Mouse (Mus musculus) megakaryocyte, embryonic 14.5 days (primary cell): Measurements from ENCODE around the gene Tcaf1.

Source experiments
- FLI1 ChIP-seq: IDR thresholded peaks from 2 replicates; pipeline ENCODE4 v1.6.1; 2012; ENCODE audit warnings: low read length, inconsistent platforms, mixed read lengths
- GATA1 ChIP-seq: IDR thresholded peaks from 3 replicates; pipeline ENCODE4 v1.6.1; 2012; ENCODE audit warnings: mixed read lengths, low read length, inconsistent platforms, borderline replicate concordance

GRCm38 (mm10) chr6:42739071-42739470 lies 29.2 kb upstream of the Tcaf1 start, which contains the start of gene Olfr453:
- TF ChIP-seq GATA1 (no peak), FLI1 (no peak)
